Mouse (Mus musculus): Measurements from ENCODE around the gene Gm3460.
"Not testable (repeated sequence)": the region's sequence is repeated elsewhere in the genome, so short reads cannot be mapped to it uniquely, and the experiment has no call there.

DNA sequence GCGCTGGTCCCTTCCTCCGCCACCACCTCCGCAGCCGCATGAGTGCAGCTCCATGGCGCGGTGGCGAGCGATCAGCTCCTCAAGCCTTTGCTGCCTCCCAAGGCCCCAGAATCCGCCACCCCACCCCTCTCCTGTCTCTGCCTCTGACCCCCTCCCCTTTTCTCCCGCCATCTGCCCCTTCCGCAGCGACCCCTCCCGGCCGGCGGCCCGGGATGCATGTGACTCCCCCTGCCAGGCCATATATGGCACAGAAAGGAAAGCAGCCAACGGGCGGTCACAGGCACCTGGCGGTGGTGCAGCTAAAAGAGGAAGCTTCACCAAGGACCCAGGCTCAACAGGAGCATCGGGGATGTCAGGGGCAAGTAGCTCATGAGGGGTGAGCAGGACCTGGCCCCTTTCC is 17.2 kb downstream of the Gm3460 start:
- not testable (repeated sequence) for TF ChIP-seq CTCF (IDR thresholded peaks at IDR 0.05; ENCODE audit: borderline replicate concordance, insufficient read depth, low read depth, low read length); POLR2A (IDR thresholded peaks at IDR 0.05; ENCODE audit: borderline replicate concordance, insufficient read depth, low read length)

Measured in cerebellum, adult 2 months (tissue).